Mouse (Mus musculus) kidney, postnatal 0 days (tissue): ENCODE measurements around the gene Prkce. TPM values are rescaled to one million over a fixed set of nuclear protein-coding genes. Genes with fewer than 3 reads are reported as not detected.

Experiments
- ATAC-seq: fragments of 200-750 bp; cut with Nextera tagmentation; replicated peaks from 2 replicates; pipeline ENCODE4 v1.8.0; 2017; ENCODE audit warnings: low read depth, moderate number of reproducible peaks, moderate TSS enrichment, moderate library complexity; ENCODE audit not compliant: low FRiP score
- DNase-seq: peaks from one replicate; pipeline ENCODE4 v3.0.0-alpha.2; 2016; ENCODE audit warnings: low spot score
- H3K27ac ChIP-seq: fragments of 300-500 bp; sonication (generic); 2 replicates; pipeline ENCODE4 v1.5.1; 2014; ENCODE audit warnings: mild to moderate bottlenecking
- H3K27me3 ChIP-seq: fragments of 300-500 bp; sonication (generic); 2 replicates; pipeline ENCODE4 v1.6.1; 2014; ENCODE audit warnings: low read length, mixed read lengths; ENCODE audit not compliant: insufficient read depth
- H3K36me3 ChIP-seq: fragments of 300-500 bp; sonication (generic); 2 replicates; pipeline ENCODE4 v1.6.1; 2014; ENCODE audit warnings: low read length, mixed read lengths; ENCODE audit not compliant: insufficient read depth
- H3K4me1 ChIP-seq: fragments of 300-500 bp; sonication (generic); replicated peaks from 2 replicates; pipeline ENCODE4 v1.6.1; 2014; ENCODE audit warnings: antibody characterized with exemption, low read length, mixed read lengths; ENCODE audit not compliant: insufficient read depth
- H3K4me2 ChIP-seq: fragments of 300-500 bp; sonication (generic); 2 replicates; pipeline ENCODE4 v1.6.1; 2014; ENCODE audit warnings: mild to moderate bottlenecking, low read length, moderate library complexity, mixed read lengths
- H3K4me3 ChIP-seq: fragments of 300-500 bp; sonication (generic); replicated peaks from 2 replicates; pipeline ENCODE4 v1.5.1; 2014; ENCODE audit warnings: low read depth, low read length
- H3K9ac ChIP-seq: fragments of 300-500 bp; sonication (generic); 2 replicates; pipeline ENCODE4 v1.6.1; 2014; ENCODE audit warnings: low read depth, low read length
- H3K9me3 ChIP-seq: fragments of 300-500 bp; sonication (generic); replicated peaks from 2 replicates; pipeline ENCODE4 v1.6.1; 2016; ENCODE audit warnings: low read length, inconsistent platforms, mixed read lengths
- CTCF ChIP-seq: IDR thresholded peaks from 2 replicates; pipeline ENCODE4 v1.5.1; 2016; ENCODE audit warnings: antibody characterized with exemption, low read depth, mild to moderate bottlenecking, moderate library complexity
- WGBS: fragments of 180-500 bp; shearing (Covaris S2); extraction: QIAGEN DNeasy Blood & Tissue Kit; methylation state at CpG from one replicate; pipeline ENCODE4 v1.1.7; 2014; 5-methylcytosine and 5-hydroxymethylcytosine counted together
- polyA plus RNA-seq: library from polyadenylated mRNA; unstranded; fragments of >200 nt; fragmentation: Nextera tagmentation; extraction: Ambion mirVana; gene quantifications from 2 replicates; pipeline ENCODE4 v1.2.1, GENCODE M21; 2015

Prkce gene
- polyA plus RNA-seq, 1 experiment from 2014 or later = 6.0 TPM

DNA sequence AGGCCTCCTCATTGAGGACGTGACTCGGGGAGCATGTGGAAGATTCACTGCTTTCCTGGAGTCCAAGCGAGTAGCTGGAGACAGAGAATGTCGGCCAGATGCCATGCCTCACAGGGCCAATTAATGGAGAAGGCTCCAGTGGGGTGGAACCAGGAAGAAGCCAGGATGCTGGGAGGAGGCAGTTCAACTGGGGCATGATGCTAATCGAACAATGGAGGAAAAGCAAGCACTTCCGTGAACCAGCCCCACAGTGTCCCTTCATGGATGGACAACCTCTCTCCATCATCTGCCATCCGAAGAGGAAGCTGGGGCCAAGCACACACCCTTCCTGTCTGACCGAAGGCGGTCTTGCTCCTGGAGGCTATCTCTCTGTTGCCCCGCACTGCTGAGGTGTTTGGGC, 381.5 kb downstream of the Prkce start:
- TF ChIP-seq CTCF = no peak
- Histone ChIP-seq H3K4me2 (no peak overlapping the region), H3K36me3 (no peaks in the 10 kb centered on the region), H3K27me3 (no peaks in the 10 kb centered on the region), H3K4me1 (no peaks in the 10 kb centered on the region), H3K27ac (no peak overlapping the region), H3K9ac (no peak overlapping the region), H3K9me3 (no peaks in the 10 kb centered on the region), H3K4me3 (no peak overlapping the region)
- ATAC-seq (no peak), DNase-seq (no peak)
- WGBS = 61% methylated on average over 10 of the region's 10 CpGs

DNA sequence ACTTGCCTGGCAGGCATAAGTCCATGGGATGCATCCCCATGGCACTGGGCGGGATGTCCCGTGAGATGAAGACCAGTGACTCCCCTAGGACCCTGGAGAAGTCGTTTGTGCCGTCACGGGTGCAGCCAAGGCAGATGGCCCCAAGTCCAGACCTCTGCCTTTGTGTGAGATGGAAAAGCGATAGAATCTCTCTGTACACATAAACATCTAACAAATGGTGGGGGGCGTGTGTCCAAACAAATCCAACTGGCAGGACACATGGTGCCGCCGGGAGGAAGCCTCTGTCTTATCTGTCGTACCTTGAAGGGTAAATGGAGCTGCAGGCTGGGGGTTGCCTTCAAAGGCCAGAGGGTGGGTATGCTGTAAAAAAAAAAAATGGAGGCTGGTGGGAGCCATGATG, 384.0 kb downstream of the Prkce start:
- Histone ChIP-seq H3K27ac (no peak overlapping the region), H3K4me1 (no peaks in the 10 kb centered on the region), H3K9me3 (no peaks in the 10 kb centered on the region), H3K4me3 (no peak overlapping the region), H3K4me2 (no peak overlapping the region), H3K36me3 (no peaks in the 10 kb centered on the region), H3K27me3 (no peaks in the 10 kb centered on the region), H3K9ac (no peak overlapping the region)
- 78% methylated on average over 10 of the region's 10 CpGs for WGBS
- no peak for ATAC-seq
- no peak for DNase-seq
- no peak for TF ChIP-seq CTCF

DNA sequence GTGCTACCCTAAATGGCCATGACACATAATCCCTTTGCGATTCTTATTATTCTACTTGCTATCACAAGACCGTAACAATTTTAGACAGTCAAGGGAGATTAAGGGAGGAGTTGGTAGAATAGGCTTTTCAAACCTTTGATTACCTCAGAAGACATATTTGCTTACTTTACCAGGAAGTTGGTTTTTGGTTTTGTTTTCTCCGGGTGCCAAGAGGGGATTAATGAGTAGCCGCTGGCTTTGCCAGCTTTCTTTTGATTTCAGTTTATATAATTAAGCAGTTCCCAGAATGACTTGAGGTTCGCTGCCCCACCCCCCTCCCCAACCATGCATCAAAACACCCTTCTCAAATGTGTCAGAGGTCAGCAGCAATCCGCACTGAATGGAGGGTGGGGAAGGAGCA, 384.4 kb downstream of the Prkce start:
- Histone ChIP-seq H3K27me3 (no peaks in the 10 kb centered on the region), H3K9me3 (no peaks in the 10 kb centered on the region), H3K4me2 (no peak overlapping the region), H3K27ac (no peak overlapping the region), H3K9ac (no peak overlapping the region), H3K36me3 (no peaks in the 10 kb centered on the region), H3K4me1 (no peaks in the 10 kb centered on the region), H3K4me3 (no peak overlapping the region)
- DNase-seq (no peak), ATAC-seq (no peak)
- WGBS = 78% methylated on average over 6 of the region's 6 CpGs
- no peak for TF ChIP-seq CTCF

DNA sequence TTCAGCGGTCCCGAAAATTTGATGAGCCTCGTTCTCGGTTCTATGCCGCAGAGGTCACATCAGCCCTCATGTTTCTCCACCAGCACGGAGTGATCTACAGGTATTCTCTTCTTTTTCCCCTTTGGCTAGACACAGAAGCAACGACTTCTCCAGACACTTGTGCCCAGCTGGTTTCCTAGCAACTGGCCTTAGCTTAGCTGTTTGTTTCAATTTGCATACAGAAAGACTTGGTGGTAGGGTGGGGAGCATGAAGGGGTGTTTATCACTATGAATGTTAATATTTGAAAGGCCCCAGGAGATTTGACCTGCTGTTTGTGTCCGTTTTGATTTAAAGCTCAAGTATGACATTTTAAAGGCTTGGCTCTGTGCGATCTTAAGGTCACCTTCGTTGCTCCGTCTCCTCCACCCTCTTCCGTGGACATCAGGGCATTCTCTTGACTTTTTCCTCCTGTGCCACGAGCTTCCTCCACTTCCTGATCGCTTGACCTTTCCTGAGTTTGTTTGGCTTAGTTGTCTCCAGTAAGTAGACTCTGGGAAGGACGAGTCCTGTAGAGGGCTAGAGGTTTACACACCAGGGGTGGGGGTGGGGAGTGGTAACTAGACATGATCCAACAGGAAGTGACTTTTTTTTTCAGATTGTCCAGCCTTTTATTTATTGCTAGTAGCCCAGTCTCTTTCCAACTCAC, 391.8 kb downstream of the Prkce start:
- H3K36me3 ChIP-seq = no peaks in the 10 kb centered on the region
- no peak overlapping the region for H3K9ac ChIP-seq
- H3K4me3 ChIP-seq = no peak overlapping the region
- WGBS = 57% methylated on average over 15 of the region's 15 CpGs
- H3K9me3 ChIP-seq = no peaks in the 10 kb centered on the region
- no peak overlapping the region for H3K4me2 ChIP-seq
- DNase-seq (peak; percentile 79), ATAC-seq (no peak; the same call in 1 of the 2 replicates)
- no peaks in the 10 kb centered on the region for H3K27me3 ChIP-seq
- peak overlapping the region; percentile 57 for H3K27ac ChIP-seq
- TF ChIP-seq CTCF = no peak
- H3K4me1 ChIP-seq = peaks cover 5% of the 10 kb centered on the region

DNA sequence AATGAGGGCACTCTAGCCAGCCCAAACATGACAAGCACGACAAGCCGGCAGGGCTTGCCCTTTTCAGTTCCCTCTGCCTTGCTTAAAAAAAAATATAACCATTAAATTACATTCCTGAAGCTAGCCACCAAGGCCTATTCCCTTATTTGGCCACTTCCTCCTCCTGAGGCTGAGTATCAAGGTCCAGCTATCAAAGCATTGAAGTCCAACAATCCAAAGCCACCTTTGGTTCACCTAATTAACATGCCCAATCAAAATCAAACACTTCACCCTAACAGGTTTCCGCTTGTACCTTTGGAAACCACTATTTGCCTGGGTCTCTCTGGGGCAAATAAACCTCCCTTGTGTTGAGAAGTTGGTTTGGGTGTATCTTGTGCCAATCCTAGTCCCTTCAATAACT, 392.9 kb downstream of the Prkce start:
- no peak for TF ChIP-seq CTCF
- H3K4me3 ChIP-seq = no peak overlapping the region
- H3K4me2 ChIP-seq = no peak overlapping the region
- H3K36me3 ChIP-seq = no peaks in the 10 kb centered on the region
- 52% methylated on average over 3 of the region's 3 CpGs for WGBS
- no peaks in the 10 kb centered on the region for H3K9me3 ChIP-seq
- H3K27ac ChIP-seq = peak overlapping the region; percentile 58; the same call in 1 of the 2 replicates
- peaks cover 5% of the 10 kb centered on the region for H3K4me1 ChIP-seq
- H3K9ac ChIP-seq = no peak overlapping the region
- ATAC-seq = no peak
- no peaks in the 10 kb centered on the region for H3K27me3 ChIP-seq
- DNase-seq = peak; percentile 50

DNA sequence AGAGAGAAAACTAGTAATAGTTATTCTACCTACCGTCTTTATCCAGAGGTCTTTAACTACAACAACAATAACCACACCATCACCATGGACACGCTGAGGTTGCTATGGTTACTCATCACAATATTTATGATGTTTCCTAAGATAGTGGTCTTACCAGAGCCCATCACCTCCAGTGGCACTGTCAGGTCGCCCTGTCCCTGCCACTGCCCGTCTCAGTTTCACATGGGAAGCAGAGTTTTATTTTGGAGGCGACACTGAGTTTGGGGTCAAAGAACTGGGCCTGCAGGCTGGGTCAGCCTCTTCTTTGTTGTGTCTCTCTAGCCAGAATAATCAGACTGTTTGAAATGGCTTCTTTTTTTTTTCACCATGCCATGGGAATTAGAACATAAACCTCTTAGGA, 402.9 kb downstream of the Prkce start:
- no peaks in the 10 kb centered on the region; the same call in 1 of the 2 replicates for H3K4me1 ChIP-seq
- DNase-seq (no peak), ATAC-seq (no peak)
- no peaks in the 10 kb centered on the region for H3K36me3 ChIP-seq
- WGBS = 64% methylated on average over 5 of the region's 5 CpGs
- H3K9me3 ChIP-seq = no peaks in the 10 kb centered on the region
- TF ChIP-seq CTCF = no peak
- H3K27ac ChIP-seq = no peak overlapping the region
- no peak overlapping the region for H3K9ac ChIP-seq
- H3K27me3 ChIP-seq = no peaks in the 10 kb centered on the region
- H3K4me2 ChIP-seq = no peak overlapping the region
- no peak overlapping the region for H3K4me3 ChIP-seq

DNA sequence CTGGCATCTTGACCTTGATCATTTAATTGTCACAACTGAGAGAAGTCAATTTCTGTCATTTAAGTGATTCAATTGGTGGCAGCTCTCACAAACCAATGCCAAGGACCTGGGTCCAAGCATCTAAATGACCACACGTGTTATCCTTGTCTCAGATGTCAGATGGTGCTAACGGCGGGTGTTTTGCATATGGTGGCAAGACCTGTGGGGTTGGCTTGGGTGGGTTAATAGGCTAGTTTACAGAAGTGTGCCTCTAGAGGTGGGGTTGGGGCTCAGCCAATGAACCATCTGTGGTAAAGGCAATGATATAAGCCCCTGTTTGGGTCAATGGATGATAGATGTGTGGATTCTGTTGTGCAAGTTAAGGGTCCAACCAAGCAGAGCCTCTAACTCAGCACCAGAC, 403.7 kb downstream of the Prkce start:
- Histone ChIP-seq H3K36me3 (no peaks in the 10 kb centered on the region), H3K4me2 (no peak overlapping the region), H3K27ac (no peak overlapping the region), H3K9ac (no peak overlapping the region), H3K27me3 (no peaks in the 10 kb centered on the region), H3K9me3 (no peaks in the 10 kb centered on the region), H3K4me3 (no peak overlapping the region), H3K4me1 (no peaks in the 10 kb centered on the region; the same call in 1 of the 2 replicates)
- WGBS = 95% methylated on average over 3 of the region's 3 CpGs
- no peak for ATAC-seq
- DNase-seq = no peak
- no peak for TF ChIP-seq CTCF
